Mouse (Mus musculus) C2C12 (cell line): ENCODE results near the gene Ksr2.

Source experiments
- CTCF ChIP-seq: IDR thresholded peaks from one replicate; pipeline ENCODE4 v1.5.1; 2011; ENCODE audit not compliant: control insufficient read depth, insufficient read depth, insufficient read length
- FOSL1 ChIP-seq: IDR thresholded peaks from one replicate; pipeline ENCODE4 v1.8.0; 2011; ENCODE audit warnings: mild to moderate bottlenecking, low read length; ENCODE audit not compliant: poor library complexity, insufficient read depth, severe bottlenecking
- MAX ChIP-seq: IDR thresholded peaks from one replicate; pipeline ENCODE4 v1.6.1; 2011; ENCODE audit warnings: mild to moderate bottlenecking, control low read depth
- MYOG ChIP-seq: IDR thresholded peaks from one replicate; pipeline ENCODE4 v1.6.1; 2011; ENCODE audit not compliant: control insufficient read depth, insufficient read length; ENCODE audit errors: extremely low read depth
- USF1 ChIP-seq: IDR thresholded peaks from one replicate; pipeline ENCODE4 v1.6.1; 2011; ENCODE audit warnings: low read depth, mild to moderate bottlenecking, control low read depth, moderate library complexity

- no peak for TF ChIP-seq USF1
- TF ChIP-seq CTCF, result no peak
- TF ChIP-seq MAX, result no peak
- TF ChIP-seq MYOG, result no peak
- no peak for TF ChIP-seq FOSL1
Observed at GRCm38 (mm10) chr5:117440261-117440660, 26.5 kb downstream of the Ksr2 start.
